Mouse (Mus musculus) MEL (cell line): ENCODE data around the gene Lmbrd1.
"Not testable (repeated sequence)": the region's sequence is repeated elsewhere in the genome, so short reads cannot be mapped to it uniquely, and the experiment has no call there.

Experiments used
- CTCF ChIP-seq, 3 experiments: IDR thresholded peaks in 2 of 3; conservative IDR thresholded peaks in 1 of 3; 2 replicates each; pipeline ENCODE4 v1.5.1; 2011 to 2012; ENCODE audit warnings: low read length in 3 of 3, low read depth in 2 of 3, mild to moderate bottlenecking in 2 of 3, improper control_type of control experiment in 1 of 3, inconsistent platforms in 1 of 3, mixed read lengths in 1 of 3, moderate library complexity in 1 of 3; ENCODE audit not compliant: control insufficient read depth in 1 of 3, insufficient read depth in 1 of 3, poor library complexity in 1 of 3, severe bottlenecking in 1 of 3
- ETS1 ChIP-seq: IDR thresholded peaks from 2 replicates; pipeline ENCODE4 v1.6.1; 2012; ENCODE audit warnings: low read depth, mild to moderate bottlenecking, inconsistent platforms, low read length, improper control_type of control experiment, moderate library complexity
- GATA1 ChIP-seq: IDR thresholded peaks from 2 replicates; pipeline ENCODE4 v1.6.1; 2011; ENCODE audit warnings: low read depth, low read length, improper control_type of control experiment
- HCFC1 ChIP-seq: IDR thresholded peaks from 2 replicates; pipeline ENCODE4 v1.6.1; 2012; ENCODE audit warnings: low read depth, mild to moderate bottlenecking, inconsistent platforms, low read length, improper control_type of control experiment, moderate library complexity
- RAD21 ChIP-seq: IDR thresholded peaks from 2 replicates; pipeline ENCODE4 v1.6.1; 2011; ENCODE audit warnings: mild to moderate bottlenecking, low read depth, low read length, improper control_type of control experiment
- TBP ChIP-seq: IDR thresholded peaks from 2 replicates; pipeline ENCODE4 v1.8.0; 2011; ENCODE audit warnings: low read depth, low read length, improper control_type of control experiment
- UBTF ChIP-seq: IDR thresholded peaks from 2 replicates; pipeline ENCODE4 v1.6.1; 2012; ENCODE audit warnings: low read depth, mild to moderate bottlenecking, inconsistent platforms, low read length, improper control_type of control experiment, moderate library complexity, borderline replicate concordance; ENCODE audit not compliant: insufficient read depth

DNA sequence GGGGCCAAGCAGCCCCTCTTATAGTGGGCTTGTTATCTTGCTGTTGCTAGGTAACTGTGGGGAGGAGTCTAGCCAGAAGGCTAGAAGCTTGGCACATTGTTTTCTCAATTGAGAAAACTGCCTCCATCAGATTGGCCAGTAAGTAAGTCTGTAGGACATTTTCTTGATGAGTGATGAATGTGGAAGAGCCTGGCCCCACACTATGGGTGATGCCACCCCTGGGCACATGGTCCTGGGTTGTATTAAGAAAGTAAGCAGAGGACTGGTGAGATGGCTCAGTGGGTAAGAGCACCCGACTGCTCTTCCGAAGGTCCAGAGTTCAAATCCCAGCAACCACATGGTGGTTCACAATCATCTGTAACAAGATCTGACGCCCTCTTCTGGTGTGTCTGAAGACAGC, 88.8 kb downstream of the Lmbrd1 start:
- TF ChIP-seq CTCF (IDR thresholded peaks at IDR 0.05 in 2 of 3, conservative IDR thresholded peaks at IDR 0.05 in 1 of 3; ENCODE audit: control insufficient read depth in 1 of 3, insufficient read depth in 1 of 3, low read depth in 2 of 3, low read length in 3 of 3, poor library complexity in 1 of 3, severe bottlenecking in 1 of 3); ETS1; RAD21; GATA1; UBTF; TBP; HCFC1: not testable (repeated sequence)
